19 mouse cellular contexts compared by ENCODE assay signal in genomic region chr15:67940510-67940909, GRCm38 (mm10).
DNase-seq lines count a peak whose midpoint lies in the region; ATAC-seq and TF ChIP-seq lines count a peak whose summit lies in the region.
"Had no signal": no experiment of that assay in that cellular context is flagged by ENCODE, and none has a peak within 500 bp of the region (broad histone marks: within the 10 kb centered on the region; RNA-seq: fewer than 3 reads in every experiment).

No protein-coding gene starts in this region.

- H3K4me1 ChIP-seq in heart, embryonic 10.5 days, result no peaks in the 10 kb centered on the region
- H3K4me1 ChIP-seq in lung, postnatal 0 days (ENCODE audit: insufficient read depth, low read depth, low read length), result no peaks in the 10 kb centered on the region
- H3K4me1 ChIP-seq in kidney, embryonic 15.5 days, result no peaks in the 10 kb centered on the region
- H3K4me1 ChIP-seq: megakaryocyte, embryonic 14.5 days; neural tube, embryonic 13.5 days had no signal

- H3K4me2 ChIP-seq in lung, postnatal 0 days (replicated peaks; ENCODE audit: low read depth, low read length), result no peak overlapping the region
- H3K4me2 ChIP-seq in kidney, embryonic 15.5 days, result no peak overlapping the region
- H3K4me2 ChIP-seq: embryonic facial prominence, embryonic 15.5 days; liver, embryonic 11.5 days; neural tube, embryonic 13.5 days had no signal

- no peak for TF ChIP-seq EP300 in lung, postnatal 0 days (IDR thresholded peaks at IDR 0.05)

- no peak for TF ChIP-seq CTCF in lung, postnatal 0 days (IDR thresholded peaks at IDR 0.05)

- DNase-seq in heart, adult 8-10 months (ENCODE audit: low spot score), result peak; percentile 3
- DNase-seq in heart, embryonic 10.5 days (ENCODE audit: low spot score), result no peak
- DNase-seq in adipocyte (ENCODE audit: low spot score), result peak; percentile 80
- DNase-seq in adrenal gland, postnatal 36 days, result peak; percentile 6 to 24
- peak; percentile 29 for DNase-seq in lung, postnatal 0 days (ENCODE audit: low spot score)
- DNase-seq in left cerebral cortex, postnatal 25 days (ENCODE audit: low spot score in 2 of 2), result no peak
- DNase-seq: cerebellum, adult 8-10 months; gastrocnemius, postnatal 36 days; kidney, adult 2 months; kidney, postnatal 36 days; right cerebral cortex, postnatal 4 days; thymus, adult 18-20 months had no signal

- no peaks in the 10 kb centered on the region for H3K36me3 ChIP-seq in heart, embryonic 10.5 days
- no peaks in the 10 kb centered on the region for H3K36me3 ChIP-seq in lung, postnatal 0 days (ENCODE audit: insufficient read depth, low read length)
- no peaks in the 10 kb centered on the region for H3K36me3 ChIP-seq in kidney, embryonic 15.5 days
- H3K36me3 ChIP-seq: embryonic facial prominence, embryonic 15.5 days; neural tube, embryonic 13.5 days had no signal

- intact Hi-C loops in left cerebral cortex, postnatal 25 days (cut with DNase I), result loop anchor here (5.0 kb wide), 1 partner anchor 98 kb away; no protein-coding TSS in a partner anchor

- H3K4me3 ChIP-seq in heart, embryonic 10.5 days, result no peak overlapping the region
- no peak overlapping the region for H3K4me3 ChIP-seq in lung, postnatal 0 days (ENCODE audit: low read depth, low read length)
- H3K4me3 ChIP-seq in kidney, embryonic 15.5 days (replicated peaks), result no peak overlapping the region
- H3K4me3 ChIP-seq: embryonic facial prominence, embryonic 15.5 days; megakaryocyte, embryonic 14.5 days; neural tube, embryonic 13.5 days had no signal

- no peak for ATAC-seq in lung, postnatal 0 days
- no peak for ATAC-seq in kidney, embryonic 15.5 days (replicated peaks; ENCODE audit: low FRiP score)
- ATAC-seq: CD4-positive, CD25-positive, alpha-beta regulatory T cell, adult 4 months; forebrain, embryonic 14.5 days had no signal

- no peak overlapping the region for H3K27ac ChIP-seq in heart, embryonic 10.5 days
- no peak overlapping the region for H3K27ac ChIP-seq in lung, postnatal 0 days (ENCODE audit: low read length)
- no peak overlapping the region for H3K27ac ChIP-seq in kidney, embryonic 15.5 days
- H3K27ac ChIP-seq: embryonic facial prominence, embryonic 15.5 days; neural tube, embryonic 13.5 days had no signal

- no peaks in the 10 kb centered on the region for H3K27me3 ChIP-seq in heart, embryonic 10.5 days (ENCODE audit: insufficient read depth, poor library complexity, severe bottlenecking)
- no peaks in the 10 kb centered on the region for H3K27me3 ChIP-seq in lung, postnatal 0 days (replicated peaks; ENCODE audit: insufficient read depth, low read length)
- H3K27me3 ChIP-seq in kidney, embryonic 15.5 days, result no peaks in the 10 kb centered on the region
- H3K27me3 ChIP-seq: embryonic facial prominence, embryonic 15.5 days; megakaryocyte, embryonic 14.5 days; neural tube, embryonic 13.5 days had no signal

- no peaks in the 10 kb centered on the region for H3K9me3 ChIP-seq in heart, embryonic 10.5 days
- no peaks in the 10 kb centered on the region for H3K9me3 ChIP-seq in lung, postnatal 0 days (ENCODE audit: low read length)
- no peaks in the 10 kb centered on the region for H3K9me3 ChIP-seq in kidney, embryonic 15.5 days (replicated peaks)
- H3K9me3 ChIP-seq: embryonic facial prominence, embryonic 15.5 days; megakaryocyte, embryonic 14.5 days; neural tube, embryonic 13.5 days had no signal

- H3K9ac ChIP-seq in lung, postnatal 0 days (replicated peaks; ENCODE audit: low read depth), result no peak overlapping the region
- H3K9ac ChIP-seq in kidney, embryonic 15.5 days, result no peak overlapping the region
- H3K9ac ChIP-seq: embryonic facial prominence, embryonic 15.5 days; neural tube, embryonic 13.5 days had no signal

- 87% methylated on average over 1 of the region's 1 CpGs for WGBS in heart, embryonic 10.5 days
- 55% methylated on average over 1 of the region's 1 CpGs for WGBS in lung, postnatal 0 days
- 91% methylated on average over 1 of the region's 1 CpGs for WGBS in kidney, embryonic 15.5 days

Comparison
In these comparisons a context has a peak if more than half of its experiments do, and no peak if none do; other contexts are left out.
1. DNase-seq: peak in heart, adult 8-10 months (single experiment), adipocyte (single experiment), adrenal gland, postnatal 36 days (2 of 2) and lung, postnatal 0 days (single experiment); none in heart, embryonic 10.5 days (single experiment) and left cerebral cortex, postnatal 25 days (0 of 2).